Mouse (Mus musculus) spleen, adult 2 months (tissue): ENCODE measurements around the gene Ccdc93.

Experiments used
- CTCF ChIP-seq: fragments of 200-500 bp; IDR thresholded peaks from 2 replicates; pipeline ENCODE4 v1.5.1; 2011; ENCODE audit warnings: mild to moderate bottlenecking, inconsistent platforms; ENCODE audit not compliant: insufficient read depth, insufficient read length, insufficient replicate concordance; ENCODE audit errors: extremely low read depth
- POLR2A ChIP-seq: fragments of 200-500 bp; IDR thresholded peaks from 2 replicates; pipeline ENCODE4 v1.6.1; 2011; ENCODE audit warnings: low read depth, low read length, inconsistent platforms

- no peak for TF ChIP-seq CTCF
- no peak for TF ChIP-seq POLR2A
Measured at GRCm38 (mm10) chr1:121497093-121497492, 66.2 kb downstream of the Ccdc93 start.
